Mouse (Mus musculus) embryonic fibroblast, embryonic 13.5 days (primary cell): ENCODE measurements around the gene Sptbn4.

ENCODE experiments used
- CTCF ChIP-seq: IDR thresholded peaks from 2 replicates; pipeline ENCODE4 v1.5.1; 2011; ENCODE audit warnings: mild to moderate bottlenecking, control low read depth, low read length, moderate library complexity, borderline replicate concordance; ENCODE audit not compliant: insufficient read depth
- POLR2A ChIP-seq: IDR thresholded peaks from 2 replicates; pipeline ENCODE4 v1.6.1; 2011; ENCODE audit warnings: low read depth, mild to moderate bottlenecking, control low read depth, low read length, moderate library complexity

- TF ChIP-seq CTCF (no peak), POLR2A (no peak; the same call in 1 of the 2 replicates)
These were observed 91.2 kb downstream of the Sptbn4 start for GRCm38 (mm10) chr7:27356248-27356647.
